Mouse (Mus musculus) liver, embryonic 11.5 days (tissue): ENCODE measurements at regions not wholly inside any gene's neighbourhood (a gene's known extent, or its start where the extent isn't known, plus 50 kb on each side); places are given as distances from the start of the nearest gene placed in this dataset.
A peak's percentile ranks its signal among the peaks of the same experiment; 100 is the strongest.
"Not testable (repeated sequence)": the region's sequence is repeated elsewhere in the genome, so short reads cannot be mapped to it uniquely, and the experiment has no call there.

Experiments
- ATAC-seq: fragments of 200-750 bp; cut with Nextera tagmentation; replicated peaks from 2 replicates; pipeline ENCODE4 v1.8.0; 2017; ENCODE audit warnings: moderate number of reproducible peaks, mild to moderate bottlenecking, moderate TSS enrichment, moderate library complexity; ENCODE audit not compliant: low FRiP score
- DNase-seq: peaks from one replicate; pipeline ENCODE4 v3.0.0-alpha.2; 2017; ENCODE audit warnings: low spot score
- H3K27ac ChIP-seq: fragments of 300-500 bp; sonication (generic); 2 replicates; pipeline ENCODE4 v1.5.1; 2014; ENCODE audit warnings: mild to moderate bottlenecking, low read depth, low read length, control low read depth
- H3K27me3 ChIP-seq: fragments of 300-500 bp; sonication (generic); replicated peaks from 2 replicates; pipeline ENCODE4 v1.6.1; 2014; ENCODE audit warnings: low read length, mixed read lengths; ENCODE audit not compliant: control insufficient read depth, insufficient read depth
- H3K36me3 ChIP-seq: fragments of 300-500 bp; sonication (generic); 2 replicates; pipeline ENCODE4 v1.6.1; 2014; ENCODE audit warnings: mild to moderate bottlenecking, low read length, moderate library complexity, mixed read lengths; ENCODE audit not compliant: control insufficient read depth, insufficient read depth
- H3K4me1 ChIP-seq: fragments of 300-500 bp; sonication (generic); replicated peaks from 2 replicates; pipeline ENCODE4 v1.6.1; 2014; ENCODE audit warnings: low read length, mixed read lengths; ENCODE audit not compliant: control insufficient read depth, insufficient read depth
- H3K4me2 ChIP-seq: fragments of 300-500 bp; sonication (generic); 2 replicates; pipeline ENCODE4 v1.6.1; 2014; ENCODE audit warnings: mild to moderate bottlenecking, control low read depth, moderate library complexity
- H3K4me3 ChIP-seq: fragments of 300-500 bp; sonication (generic); 2 replicates; pipeline ENCODE4 v1.5.1; 2014; ENCODE audit warnings: low read depth, low read length, control low read depth
- H3K9ac ChIP-seq: fragments of 300-500 bp; sonication (generic); 2 replicates; pipeline ENCODE4 v1.6.1; 2014; ENCODE audit warnings: low read depth, low read length, control low read depth
- H3K9me3 ChIP-seq: fragments of 300-500 bp; sonication (generic); 2 replicates; pipeline ENCODE4 v1.6.1; 2016; ENCODE audit warnings: low read length, inconsistent platforms, mixed read lengths; ENCODE audit not compliant: control insufficient read depth
- WGBS: fragments of 180-500 bp; shearing (Covaris S2); extraction: QIAGEN DNeasy Blood & Tissue Kit; methylation state at CpG from one replicate; pipeline ENCODE4 v1.1.7; 2014; 5-methylcytosine and 5-hydroxymethylcytosine counted together

- peak; percentile 48 for DNase-seq
- 0% methylated on average over 13 of the region's 42 CpGs for WGBS
- Histone ChIP-seq H3K4me2 (peak overlapping the region; percentile 35), H3K4me3 (peak overlapping the region; percentile 45)
- H3K9me3 ChIP-seq, H3K9ac ChIP-seq, H3K36me3 ChIP-seq, H3K27me3 ChIP-seq, H3K4me1 ChIP-seq, ATAC-seq, H3K27ac ChIP-seq: not testable (repeated sequence)
These were observed 242.1 kb downstream of the Gm21863 start for GRCm38 (mm10) chr12:20196386-20196785.

DNA sequence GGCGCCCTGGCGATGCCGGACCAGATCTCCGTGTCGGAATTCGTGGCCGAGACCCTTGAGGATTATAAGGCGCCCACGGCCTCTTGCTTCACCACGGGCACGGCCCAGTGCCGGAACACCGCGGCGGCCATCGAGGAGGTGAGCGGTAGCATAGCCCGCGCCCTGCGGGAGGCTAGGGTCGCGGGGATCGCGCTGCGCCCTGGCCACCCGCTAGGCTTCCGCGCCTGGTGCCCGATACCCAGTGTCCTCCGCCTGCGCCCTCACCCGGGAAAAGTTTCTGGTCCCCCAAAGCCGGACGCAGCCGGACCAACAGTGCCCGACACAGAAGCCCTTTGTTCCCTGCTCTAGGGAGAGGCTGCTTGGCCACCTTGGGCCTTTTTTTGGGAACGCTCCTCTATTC is 242.6 kb downstream of the Gm21863 start:
- peak overlapping the region; percentile 45 for H3K4me3 ChIP-seq
- H3K27ac ChIP-seq, H3K36me3 ChIP-seq, H3K4me1 ChIP-seq, H3K9me3 ChIP-seq, H3K27me3 ChIP-seq, ATAC-seq: not testable (repeated sequence)
- WGBS, result under 1% methylated on average over 34 of the region's 37 CpGs
- H3K9ac ChIP-seq, result 0 out of 2 replicates have a peak overlapping the region, but pooled peaks have one; percentile 37
- peak; percentile 30 for DNase-seq
- peak overlapping the region; percentile 41 for H3K4me2 ChIP-seq

DNA sequence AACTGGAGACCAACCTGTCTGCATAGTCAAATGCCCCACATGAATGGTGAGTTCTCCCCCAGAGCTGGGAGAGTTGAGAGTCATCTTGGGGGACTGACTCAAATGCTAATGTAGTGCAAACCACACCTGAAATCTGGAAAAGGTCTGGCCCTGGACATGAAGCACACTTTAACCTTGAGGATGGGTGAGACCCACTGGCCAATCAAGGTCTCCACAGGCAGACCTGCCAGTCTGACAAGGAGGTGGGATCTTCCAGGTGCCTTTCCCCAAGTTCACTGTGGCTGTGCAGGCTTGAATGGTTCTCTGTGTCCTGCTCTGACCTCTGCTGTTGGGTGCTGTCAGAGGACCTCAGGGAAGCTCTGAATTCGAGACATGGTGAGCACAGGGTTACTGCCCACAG is 269.6 kb downstream of the Gm21863 start:
- H3K4me3 ChIP-seq, H3K27ac ChIP-seq, H3K4me2 ChIP-seq, ATAC-seq, DNase-seq, H3K4me1 ChIP-seq, H3K36me3 ChIP-seq, H3K9ac ChIP-seq, H3K27me3 ChIP-seq: not testable (repeated sequence)
- WGBS, result 63% methylated on average over 1 of the region's 1 CpGs
- H3K9me3 ChIP-seq, result peaks cover 25% of the 10 kb centered on the region

DNA sequence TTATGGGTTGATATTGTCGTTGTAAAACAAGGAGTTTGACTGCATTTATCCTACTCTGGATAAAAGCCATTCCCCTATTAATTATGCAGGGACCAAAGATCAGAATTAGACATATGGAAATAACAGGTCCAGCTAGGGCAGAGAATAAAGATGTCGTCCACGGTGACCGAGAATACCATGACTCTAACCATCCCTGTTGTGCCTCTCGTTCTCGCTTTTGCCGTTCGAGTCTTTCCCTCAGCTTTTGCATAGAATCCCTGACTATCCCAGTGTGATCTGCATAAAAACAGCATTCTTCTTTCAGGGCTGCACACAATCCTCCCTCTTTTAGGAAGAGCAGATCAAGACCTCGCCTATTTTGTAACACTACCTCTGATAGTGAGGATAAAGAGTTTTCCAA is 272.5 kb downstream of the Gm21863 start:
- not testable (repeated sequence) for DNase-seq, H3K4me1 ChIP-seq, H3K9ac ChIP-seq, H3K27me3 ChIP-seq, H3K27ac ChIP-seq, H3K36me3 ChIP-seq, H3K4me3 ChIP-seq, H3K4me2 ChIP-seq, ATAC-seq
- 77% methylated on average over 9 of the region's 9 CpGs for WGBS
- H3K9me3 ChIP-seq, result peaks cover 54% of the 10 kb centered on the region

DNA sequence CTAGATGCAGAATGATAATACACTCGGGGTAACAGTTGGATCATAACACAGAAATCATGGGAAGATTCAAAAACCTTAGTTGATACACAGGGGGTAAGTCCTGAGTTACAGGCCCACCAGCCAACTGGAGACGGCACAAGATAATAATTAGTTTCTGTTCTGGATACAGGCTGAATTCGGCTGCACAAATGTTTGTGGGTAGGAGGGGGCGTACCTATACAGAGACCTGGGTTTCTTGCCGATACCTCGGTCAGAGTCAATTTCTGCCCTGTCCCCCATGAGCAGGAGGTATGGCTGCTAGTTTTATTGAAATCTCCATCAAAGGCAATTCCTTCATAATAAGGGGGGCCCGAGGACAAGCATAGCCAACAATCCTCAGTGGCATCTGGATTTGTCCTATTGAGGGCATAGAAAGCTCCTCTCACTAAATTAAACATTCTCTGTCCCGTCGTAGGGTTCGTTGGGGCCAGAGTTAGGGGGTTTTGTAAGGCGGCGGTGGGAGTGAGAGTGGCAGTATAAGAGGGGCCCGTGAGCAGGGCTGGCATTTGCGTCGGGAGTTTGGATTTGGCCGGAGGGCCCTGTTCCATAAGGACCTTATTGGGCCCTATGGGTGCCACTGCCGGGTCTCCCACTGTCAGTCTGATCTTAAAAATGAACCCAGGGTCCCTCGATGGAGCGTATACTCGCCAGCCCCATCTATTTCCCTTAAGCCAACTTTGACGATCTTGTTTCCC is 273.3 kb downstream of the Gm21863 start:
- H3K4me2 ChIP-seq, H3K27ac ChIP-seq, H3K4me3 ChIP-seq, H3K4me1 ChIP-seq, H3K27me3 ChIP-seq, H3K9ac ChIP-seq, ATAC-seq: not testable (repeated sequence)
- Histone ChIP-seq H3K36me3 (peaks cover 12% of the 10 kb centered on the region), H3K9me3 (peaks cover 62% of the 10 kb centered on the region)
- peak; percentile 33 for DNase-seq
- 77% methylated on average over 21 of the region's 21 CpGs for WGBS

DNA sequence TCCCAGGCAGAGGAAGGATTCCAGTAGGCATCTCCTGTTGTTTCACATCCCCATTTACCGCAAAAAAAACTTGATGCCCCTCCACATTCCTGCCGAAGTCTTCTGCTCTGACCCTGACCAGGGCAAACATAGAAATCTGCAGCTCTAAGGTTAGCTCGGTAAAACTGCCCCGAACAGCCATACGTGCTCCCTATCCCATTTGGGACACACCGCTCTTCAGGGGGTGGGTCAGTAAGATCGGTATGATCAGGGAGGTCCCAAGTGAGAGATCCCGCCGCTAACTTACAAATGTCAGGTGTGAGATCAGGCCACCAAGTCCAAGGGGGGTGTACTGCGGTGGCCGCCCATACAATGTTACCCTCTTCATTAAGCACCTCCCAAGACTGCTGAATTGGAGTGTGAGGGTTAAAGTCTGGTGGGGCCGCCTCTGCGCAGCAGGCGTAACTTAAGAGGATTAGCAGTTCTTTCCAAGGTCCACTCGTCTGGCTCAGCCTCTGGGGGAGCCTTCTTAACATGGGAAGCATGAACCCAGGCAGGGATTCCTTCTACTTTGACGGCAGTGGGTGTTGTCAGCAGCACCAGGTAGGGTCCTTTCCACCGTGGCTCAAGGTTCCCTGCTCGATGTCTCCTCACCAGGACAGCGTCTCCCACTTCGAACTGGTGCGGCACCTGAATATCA is 274.2 kb downstream of the Gm21863 start:
- DNase-seq (peak; percentile 34), ATAC-seq (peak; percentile 8; the same call in 1 of the 2 replicates)
- not testable (repeated sequence) for H3K4me3 ChIP-seq, H3K27me3 ChIP-seq, H3K27ac ChIP-seq, H3K4me2 ChIP-seq, H3K4me1 ChIP-seq, H3K9ac ChIP-seq
- WGBS, result 71% methylated on average over 21 of the region's 21 CpGs
- Histone ChIP-seq H3K36me3 (peaks cover 19% of the 10 kb centered on the region), H3K9me3 (peaks cover 70% of the 10 kb centered on the region)

DNA sequence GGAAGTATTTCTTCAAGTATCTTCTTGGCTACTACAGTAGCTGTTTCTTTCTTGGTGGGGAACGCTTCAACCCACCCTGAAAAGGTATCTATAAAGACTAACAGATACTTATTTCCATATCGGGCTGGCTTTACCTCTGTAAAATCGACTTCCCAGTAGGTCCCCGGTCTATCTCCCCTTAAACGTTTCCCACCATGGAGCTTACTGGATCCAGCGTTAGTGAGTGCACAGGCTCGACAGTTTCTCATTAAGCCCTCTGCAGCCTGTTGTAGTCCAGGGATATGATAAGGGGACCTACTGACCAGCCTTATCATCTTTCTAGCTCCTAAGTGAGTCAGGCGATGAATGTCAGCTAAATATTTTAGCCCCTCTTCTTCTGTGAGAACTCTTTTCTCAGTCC is 275.1 kb downstream of the Gm21863 start:
- not testable (repeated sequence) for H3K4me2 ChIP-seq, H3K9ac ChIP-seq, H3K4me3 ChIP-seq, H3K27ac ChIP-seq, H3K27me3 ChIP-seq, H3K4me1 ChIP-seq, ATAC-seq
- Histone ChIP-seq H3K9me3 (peaks cover 79% of the 10 kb centered on the region), H3K36me3 (peaks cover 24% of the 10 kb centered on the region)
- 72% methylated on average over 8 of the region's 8 CpGs for WGBS
- peak; percentile 31 for DNase-seq

DNA sequence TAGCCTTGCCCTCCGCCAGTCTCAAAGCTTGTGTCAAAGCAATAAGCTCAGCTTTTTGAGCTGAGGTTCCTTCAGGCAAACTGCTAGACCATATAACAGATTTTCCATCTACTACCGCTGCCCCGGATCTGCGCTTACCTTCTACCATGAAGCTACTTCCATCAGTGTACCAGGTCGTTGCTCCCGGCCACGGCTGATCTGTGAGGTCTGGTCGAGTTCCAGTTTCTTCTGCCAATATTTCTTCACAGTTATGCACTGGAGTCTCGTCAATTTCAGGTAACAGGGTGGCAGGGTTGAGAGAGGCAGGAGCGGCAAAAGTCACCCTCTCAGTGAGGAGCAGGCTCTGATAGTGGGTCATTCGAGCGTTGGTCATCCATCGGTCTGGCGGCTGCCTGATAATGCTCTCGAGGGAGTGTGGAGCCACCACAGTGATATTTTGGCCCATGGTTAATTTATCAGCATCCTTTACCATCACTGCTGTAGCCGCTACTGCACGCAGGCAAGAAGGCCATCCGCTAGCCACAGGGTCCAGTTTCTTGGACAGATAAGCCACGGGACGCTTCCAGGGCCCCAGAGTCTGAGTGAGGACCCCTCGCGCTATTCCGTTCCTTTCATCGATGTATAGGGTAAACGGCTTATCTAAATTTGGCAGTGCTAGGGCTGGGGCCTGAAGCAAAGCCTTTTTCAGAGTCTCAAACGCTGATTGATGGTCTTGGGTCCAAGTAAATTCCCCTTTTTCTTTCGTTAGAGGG is 276.0 kb downstream of the Gm21863 start:
- no peak overlapping the region for H3K9ac ChIP-seq

More for the DNA sequence above, 276.0 kb downstream of the Gm21863 start:
- Histone ChIP-seq H3K4me2 (no peak overlapping the region), H3K27ac (no peak overlapping the region), H3K4me1 (no peaks in the 10 kb centered on the region), H3K9me3 (peaks cover 79% of the 10 kb centered on the region), H3K36me3 (peaks cover 24% of the 10 kb centered on the region), H3K4me3 (no peak overlapping the region), H3K27me3 (peaks cover 9% of the 10 kb centered on the region)
- peak; percentile 41 for DNase-seq
- no peak for ATAC-seq
- 64% methylated on average over 27 of the region's 27 CpGs for WGBS
